Mouse (Mus musculus) A20 (cell line): Measurements from ENCODE around the gene Rtel1.

Source experiments
- DNase-seq: peaks from one replicate; pipeline ENCODE4 v3.0.0-alpha.2; 2011; ENCODE audit warnings: low read depth, low spot score

The Rtel1 gene

GRCm38 (mm10) chr2:181322136-181322535 lies 2.6 kb downstream of the Rtel1 start:
- DNase-seq: no peak

GRCm38 (mm10) chr2:181326098-181326497 lies 6.6 kb downstream of the Rtel1 start:
- no peak for DNase-seq

GRCm38 (mm10) chr2:181332542-181332941 lies 13.0 kb downstream of the Rtel1 start:
- no peak for DNase-seq

GRCm38 (mm10) chr2:181334023-181334422 lies 14.5 kb downstream of the Rtel1 start:
- peak; percentile 68 for DNase-seq

- DNase-seq: no peak
Measured at GRCm38 (mm10) chr2:181340426-181340825, 20.9 kb downstream of the Rtel1 start.

GRCm38 (mm10) chr2:181342766-181343165 lies 23.2 kb downstream of the Rtel1 start:
- no peak for DNase-seq

- no peak for DNase-seq
Measured at GRCm38 (mm10) chr2:181356780-181357179, 37.2 kb downstream of the Rtel1 start.

- no peak for DNase-seq
Measured at GRCm38 (mm10) chr2:181363946-181364345, 44.4 kb downstream of the Rtel1 start.

GRCm38 (mm10) chr2:181364487-181364859 lies 44.9 kb downstream of the Rtel1 start:
- no peak for DNase-seq

GRCm38 (mm10) chr2:181364860-181365596 lies 45.5 kb downstream of the Rtel1 start, which contains the start of the genes Zgpat and Arfrp1:
Zgpat (plus strand) TSS chr2:181364928.
Arfrp1 (minus strand) TSS chr2:181365404.
- peak; percentile 95 for DNase-seq

- DNase-seq: no peak
Measured at GRCm38 (mm10) chr2:181365655-181366075, 46.1 kb downstream of the Rtel1 start.

GRCm38 (mm10) chr2:181370001-181370400 lies 50.5 kb downstream of the Rtel1 start:
- DNase-seq: peak; percentile 24

GRCm38 (mm10) chr2:181375787-181376186 lies 56.2 kb downstream of the Rtel1 start:
- DNase-seq: peak; percentile 70

GRCm38 (mm10) chr2:181377230-181377629 lies 57.7 kb downstream of the Rtel1 start:
- DNase-seq: no peak

GRCm38 (mm10) chr2:181378701-181379100 lies 59.2 kb downstream of the Rtel1 start:
- DNase-seq: no peak

- no peak for DNase-seq
Measured at GRCm38 (mm10) chr2:181379778-181380177, 60.2 kb downstream of the Rtel1 start, which contains the start of gene Lime1. Lime1 (plus strand) TSS chr2:181380078.

- DNase-seq: no peak
Measured at GRCm38 (mm10) chr2:181380251-181380650, 60.7 kb downstream of the Rtel1 start.

GRCm38 (mm10) chr2:181381107-181381506 lies 61.6 kb downstream of the Rtel1 start:
- DNase-seq: no peak

GRCm38 (mm10) chr2:181381631-181382306 lies 62.2 kb downstream of the Rtel1 start:
- DNase-seq: peak; percentile 46

GRCm38 (mm10) chr2:181384463-181384862 lies 64.9 kb downstream of the Rtel1 start:
- no peak for DNase-seq

GRCm38 (mm10) chr2:181384919-181385391 lies 65.4 kb downstream of the Rtel1 start:
- no peak for DNase-seq

GRCm38 (mm10) chr2:181385885-181386284 lies 66.3 kb downstream of the Rtel1 start:
- no peak for DNase-seq
